Comparison of ENCODE assay signal across 8 mouse cellular contexts in the genomic region with DNA sequence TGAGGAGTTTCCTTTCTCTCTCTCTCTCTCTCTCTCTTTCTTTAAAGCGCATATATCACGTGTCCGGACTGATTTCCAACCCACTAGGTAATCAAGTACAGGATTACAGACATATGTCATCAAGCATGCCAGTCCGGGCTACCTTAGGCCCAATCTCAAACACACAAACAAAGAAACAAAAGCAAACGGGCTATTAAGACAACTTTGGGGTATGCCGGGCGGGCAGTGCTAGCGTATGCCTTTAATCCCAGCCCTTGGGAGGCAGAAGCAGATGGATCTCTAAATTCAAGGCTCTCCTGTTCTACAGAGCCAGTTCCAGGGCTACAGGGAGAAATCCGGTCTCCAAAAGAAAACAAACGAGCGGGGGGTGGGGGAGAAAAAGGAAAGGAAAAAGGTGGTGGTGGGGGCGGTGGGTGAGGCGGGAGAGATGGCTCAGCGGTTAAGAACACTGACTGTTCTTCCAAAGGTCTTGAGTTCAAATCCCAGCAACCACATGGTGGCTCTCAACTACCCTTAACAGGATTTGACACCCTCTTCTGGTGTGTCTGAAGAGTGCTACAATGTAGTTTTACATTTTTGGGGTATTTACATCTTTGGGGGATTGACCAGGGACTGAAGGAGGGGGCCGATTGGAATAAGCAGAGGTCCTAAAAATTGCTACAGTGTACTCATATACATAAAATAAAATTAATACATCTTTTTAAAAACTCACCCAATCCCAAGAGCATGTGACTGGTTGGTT. TPM values are rescaled to one million over a fixed set of nuclear protein-coding genes. Genes with fewer than 3 reads are reported as not detected.
A peak's percentile ranks its signal among the peaks of the same experiment; 100 is the strongest.
DNase-seq lines count a peak whose midpoint lies in the region; ATAC-seq and TF ChIP-seq lines count a peak whose summit lies in the region.

No protein-coding gene starts in this region.

- ATAC-seq in intestine, postnatal 0 days: peak; percentile 13
- peak; percentile 65 for ATAC-seq in neural tube, embryonic 14.5 days (ENCODE audit: low read depth)

- H3K4me1 ChIP-seq in testis, adult 2 months (ENCODE audit: control insufficient read depth, insufficient read depth, low read length): peaks cover 7% of the 10 kb centered on the region
- H3K4me1 ChIP-seq in intestine, postnatal 0 days (replicated peaks; ENCODE audit: control insufficient read depth, insufficient read depth, low read length): no peaks in the 10 kb centered on the region
- peaks cover 8% of the 10 kb centered on the region; the same call in 1 of the 2 replicates for H3K4me1 ChIP-seq in neural tube, embryonic 14.5 days (ENCODE audit: control insufficient read depth, insufficient read depth, low read length)

- no peaks in the 10 kb centered on the region for H3K27me3 ChIP-seq in testis, adult 2 months (ENCODE audit: control insufficient read depth, insufficient read depth, low read length)
- H3K27me3 ChIP-seq in intestine, postnatal 0 days (replicated peaks; ENCODE audit: control insufficient read depth, insufficient read depth, low read length): no peaks in the 10 kb centered on the region
- no peaks in the 10 kb centered on the region for H3K27me3 ChIP-seq in neural tube, embryonic 14.5 days (ENCODE audit: control insufficient read depth, insufficient read depth, low read length)

- H3K4me3 ChIP-seq in testis, adult 2 months (ENCODE audit: control insufficient read depth, low read depth, low read length): peak overlapping the region; percentile 99
- peak overlapping the region; percentile 73 for H3K4me3 ChIP-seq in intestine, postnatal 0 days (ENCODE audit: low read depth, low read length)
- peak overlapping the region; percentile 60 for H3K4me3 ChIP-seq in neural tube, embryonic 14.5 days (ENCODE audit: low read depth, low read length)

- peak overlapping the region; percentile 78 for H3K4me2 ChIP-seq in intestine, postnatal 0 days (replicated peaks; ENCODE audit: low read depth)
- H3K4me2 ChIP-seq in neural tube, embryonic 14.5 days (ENCODE audit: low read depth, low read length): peak overlapping the region; percentile 87

- peak overlapping the region; percentile 96 for H3K27ac ChIP-seq in testis, adult 2 months (ENCODE audit: control insufficient read depth, insufficient read depth, low read depth, low read length)
- peak overlapping the region; percentile 99 for H3K27ac ChIP-seq in intestine, postnatal 0 days (ENCODE audit: low read depth, low read length)
- H3K27ac ChIP-seq in neural tube, embryonic 14.5 days (ENCODE audit: low read depth, low read length): peak overlapping the region; percentile 97

- no peak for TF ChIP-seq POLR2A in testis, adult 2 months (IDR thresholded peaks at IDR 0.05; ENCODE audit: control insufficient read depth, low read depth, low read length)

- TF ChIP-seq CTCF in testis, adult 2 months (IDR thresholded peaks at IDR 0.05; ENCODE audit: control insufficient read depth, insufficient read depth, insufficient replicate concordance, low read depth, low read length): no peak
- peak; percentile 33; the same call in 1 of the 2 replicates for TF ChIP-seq CTCF in intestine, postnatal 0 days (IDR thresholded peaks at IDR 0.05; ENCODE audit: low read depth)

- DNase-seq in adrenal gland, postnatal 10 days: peak; percentile 31
- no peak for DNase-seq in adrenal gland, adult 8-10 months
- DNase-seq in testis, postnatal 14 days (ENCODE audit: low spot score): no peak
- DNase-seq in left cerebral cortex, adult 11 months (ENCODE audit: low spot score): no peak
- no peak for DNase-seq in cerebellum, adult 8-10 months

- H3K36me3 ChIP-seq in testis, adult 2 months (ENCODE audit: control insufficient read depth, insufficient read depth, low read length): no peaks in the 10 kb centered on the region
- no peaks in the 10 kb centered on the region for H3K36me3 ChIP-seq in intestine, postnatal 0 days (ENCODE audit: control insufficient read depth, insufficient read depth)
- no peaks in the 10 kb centered on the region for H3K36me3 ChIP-seq in neural tube, embryonic 14.5 days (ENCODE audit: control insufficient read depth, insufficient read depth, low read length)

- WGBS in intestine, postnatal 0 days: 7% methylated on average over 15 of the region's 15 CpGs
- 7% methylated on average over 15 of the region's 15 CpGs for WGBS in neural tube, embryonic 14.5 days

- peak overlapping the region; percentile 90 for H3K9ac ChIP-seq in intestine, postnatal 0 days (ENCODE audit: low read depth, low read length)
- peak overlapping the region; percentile 56 for H3K9ac ChIP-seq in neural tube, embryonic 14.5 days (replicated peaks; ENCODE audit: low read depth, low read length)

- H3K9me3 ChIP-seq in intestine, postnatal 0 days (ENCODE audit: control insufficient read depth): no peaks in the 10 kb centered on the region
- no peaks in the 10 kb centered on the region for H3K9me3 ChIP-seq in neural tube, embryonic 14.5 days (ENCODE audit: control insufficient read depth, low read length)

RNA-seq across cellular contexts. Expression of a gene that starts 0.9 kb away (rescaled TPM):
- 10 to 100 TPM; 16.1 to 18.7 TPM for total RNA-seq in adrenal gland, postnatal 10 days (2021)
- 10 to 100 TPM; 17.1 to 23.2 (median 17.5) TPM for total RNA-seq in adrenal gland, adult 8-10 months (2022)
- polyA plus RNA-seq in testis, adult 2 months (2012; rRNA removed): 26.5 and 35.7 TPM in 2 replicates
- 15.5 and 17.9 TPM in 2 replicates for polyA plus RNA-seq in intestine, postnatal 0 days (2015; fragmentation: Nextera tagmentation; extraction: Ambion mirVana)
- polyA plus RNA-seq in neural tube, embryonic 14.5 days (2014; fragmentation: Nextera tagmentation; extraction: Ambion mirVana): 8.9 and 12.0 TPM in 2 replicates

RNA-seq across cellular contexts. Expression of a gene that starts 5.7 kb away (rescaled TPM):
- total RNA-seq in adrenal gland, postnatal 10 days (2021): 10 to 100 TPM; 20.4 to 21.0 TPM
- 10 to 100 TPM; 26.3 to 29.7 (median 29.2) TPM for total RNA-seq in adrenal gland, adult 8-10 months (2022)
- 19.6 and 20.8 TPM in 2 replicates for polyA plus RNA-seq in testis, adult 2 months (2012; rRNA removed)
- polyA plus RNA-seq in intestine, postnatal 0 days (2015; fragmentation: Nextera tagmentation; extraction: Ambion mirVana): 48.2 and 49.7 TPM in 2 replicates
- polyA plus RNA-seq in neural tube, embryonic 14.5 days (2014; fragmentation: Nextera tagmentation; extraction: Ambion mirVana): 22.9 and 28.7 TPM in 2 replicates

RNA-seq across cellular contexts. Expression of a gene that starts 44.1 kb away (rescaled TPM):
- 100 to 1,000 TPM; 105 to 109 TPM for total RNA-seq in adrenal gland, postnatal 10 days (2021)
- total RNA-seq in adrenal gland, adult 8-10 months (2022): 100 to 1,000 TPM; 107 to 196 (median 137) TPM
- polyA plus RNA-seq in testis, adult 2 months (2012; rRNA removed): 23.4 and 24.9 TPM in 2 replicates
- polyA plus RNA-seq in intestine, postnatal 0 days (2015; fragmentation: Nextera tagmentation; extraction: Ambion mirVana): 77.5 and 80.5 TPM in 2 replicates
- polyA plus RNA-seq in neural tube, embryonic 14.5 days (2014; fragmentation: Nextera tagmentation; extraction: Ambion mirVana): 15.9 and 21.5 TPM in 2 replicates

RNA-seq across cellular contexts. Expression of a gene that starts 47.4 kb away (rescaled TPM):
- total RNA-seq in adrenal gland, postnatal 10 days (2021): 10 to 100 TPM; 18.2 to 23.4 TPM
- 10 to 100 TPM; 16.1 to 26.7 (median 21.0) TPM for total RNA-seq in adrenal gland, adult 8-10 months (2022)
- 1.5 and 1.8 TPM in 2 replicates for polyA plus RNA-seq in testis, adult 2 months (2012; rRNA removed)
- 6.6 and 7.5 TPM in 2 replicates for polyA plus RNA-seq in intestine, postnatal 0 days (2015; fragmentation: Nextera tagmentation; extraction: Ambion mirVana)
- 11.0 and 14.4 TPM in 2 replicates for polyA plus RNA-seq in neural tube, embryonic 14.5 days (2014; fragmentation: Nextera tagmentation; extraction: Ambion mirVana)

RNA-seq across cellular contexts. Expression of a gene that starts 56.7 kb away (rescaled TPM):
- 100 to 1,000 TPM; 212 to 221 TPM for total RNA-seq in adrenal gland, postnatal 10 days (2021)
- 100 to 1,000 TPM; 179 to 244 (median 222) TPM for total RNA-seq in adrenal gland, adult 8-10 months (2022)
- 34.0 and 39.8 TPM in 2 replicates for polyA plus RNA-seq in testis, adult 2 months (2012; rRNA removed)
- 398 and 414 TPM in 2 replicates for polyA plus RNA-seq in intestine, postnatal 0 days (2015; fragmentation: Nextera tagmentation; extraction: Ambion mirVana)
- polyA plus RNA-seq in neural tube, embryonic 14.5 days (2014; fragmentation: Nextera tagmentation; extraction: Ambion mirVana): 368 and 376 TPM in 2 replicates
